Mouse (Mus musculus): Measurements from ENCODE around the gene Leng8. TPM values are rescaled to one million over a fixed set of nuclear protein-coding genes. Genes with fewer than 3 reads are reported as not detected.

The Leng8 gene
- polyA plus RNA-seq, 1 experiment from 2014 or later = 30.8 TPM

DNA sequence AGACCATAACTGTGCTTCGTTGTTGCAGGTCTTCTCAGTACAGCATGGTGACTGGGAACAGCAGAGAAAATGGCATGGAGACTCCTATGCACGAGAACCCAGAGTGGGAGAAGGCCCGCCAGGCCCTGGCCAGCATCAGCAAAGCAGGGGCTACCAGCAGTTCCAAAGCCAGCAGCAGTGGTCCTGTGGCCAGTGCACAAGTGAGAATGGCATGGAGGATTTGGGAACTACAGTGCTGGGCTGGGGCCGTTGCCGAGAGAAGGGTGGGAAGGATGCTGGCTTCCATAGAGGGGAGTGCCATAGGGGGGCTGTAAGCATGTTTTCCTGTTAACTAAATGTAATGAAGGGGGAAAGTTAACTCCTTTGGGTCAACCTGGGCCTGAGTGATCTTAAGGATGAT, 2.6 kb downstream of the Leng8 start:
- Histone ChIP-seq H3K4me3 (replicated peaks; ENCODE audit: low read depth, low read length) (no peak overlapping the region), H3K9me3 (replicated peaks; ENCODE audit: low read length) (no peaks in the 10 kb centered on the region), H3K36me3 (ENCODE audit: insufficient read depth, low read length) (peaks cover 55% of the 10 kb centered on the region), H3K4me2 (ENCODE audit: low read length) (no peak overlapping the region), H3K27me3 (ENCODE audit: insufficient read depth, low read length) (no peaks in the 10 kb centered on the region), H3K9ac (ENCODE audit: low read depth, low read length) (no peak overlapping the region), H3K27ac (no peak overlapping the region), H3K4me1 (replicated peaks; ENCODE audit: insufficient read depth, low read length) (peaks cover 8% of the 10 kb centered on the region)
- DNase-seq (ENCODE audit: low spot score) (no peak), ATAC-seq (replicated peaks; ENCODE audit: low FRiP score, low read depth) (no peak)
- 95% methylated on average over 5 of the region's 5 CpGs for WGBS
- no peak for TF ChIP-seq CTCF (IDR thresholded peaks at IDR 0.05; ENCODE audit: low read depth)

DNA sequence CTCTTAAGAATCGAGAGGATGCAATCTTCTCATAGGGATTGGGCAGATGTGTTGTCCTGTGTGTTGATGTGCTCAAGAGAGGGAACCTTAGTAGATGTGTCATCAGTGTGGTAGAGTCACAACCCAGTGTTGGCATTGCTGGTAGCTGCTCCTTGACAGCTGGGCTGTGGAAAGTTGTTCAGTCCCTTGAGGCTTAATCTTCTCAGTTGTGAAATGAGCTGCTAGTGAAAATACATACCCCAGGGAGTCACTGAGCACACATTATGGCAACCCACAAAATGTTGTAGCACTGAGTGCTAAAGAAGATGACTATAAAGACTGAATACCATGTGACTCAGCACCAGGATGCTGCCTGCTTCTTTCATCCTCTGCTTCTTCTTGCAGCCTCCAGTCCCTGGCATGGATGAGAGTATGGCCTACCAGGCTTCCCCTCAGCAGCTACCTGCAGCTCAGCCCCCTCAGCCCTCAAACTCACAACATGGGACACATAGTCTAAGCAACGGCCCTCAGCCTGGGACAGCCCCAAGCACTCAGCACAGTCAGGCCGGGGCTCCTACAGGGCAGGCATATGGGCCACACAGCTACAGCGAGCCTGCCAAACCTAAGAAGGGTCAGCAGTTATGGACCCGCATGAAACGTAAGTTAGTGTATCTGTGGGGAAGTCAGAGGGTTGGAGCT, 4.9 kb downstream of the Leng8 start:
- no peak for TF ChIP-seq CTCF (IDR thresholded peaks at IDR 0.05; ENCODE audit: low read depth)
- Histone ChIP-seq H3K27me3 (ENCODE audit: insufficient read depth, low read length) (no peaks in the 10 kb centered on the region), H3K27ac (no peak overlapping the region), H3K4me1 (replicated peaks; ENCODE audit: insufficient read depth, low read length) (peaks cover 8% of the 10 kb centered on the region), H3K4me3 (replicated peaks; ENCODE audit: low read depth, low read length) (no peak overlapping the region), H3K9me3 (replicated peaks; ENCODE audit: low read length) (no peaks in the 10 kb centered on the region), H3K4me2 (ENCODE audit: low read length) (no peak overlapping the region), H3K36me3 (ENCODE audit: insufficient read depth, low read length) (peaks cover 77% of the 10 kb centered on the region), H3K9ac (ENCODE audit: low read depth, low read length) (no peak overlapping the region)
- 94% methylated on average over 6 of the region's 6 CpGs for WGBS
- ATAC-seq (replicated peaks; ENCODE audit: low FRiP score, low read depth) = no peak
- no peak for DNase-seq (ENCODE audit: low spot score)

DNA sequence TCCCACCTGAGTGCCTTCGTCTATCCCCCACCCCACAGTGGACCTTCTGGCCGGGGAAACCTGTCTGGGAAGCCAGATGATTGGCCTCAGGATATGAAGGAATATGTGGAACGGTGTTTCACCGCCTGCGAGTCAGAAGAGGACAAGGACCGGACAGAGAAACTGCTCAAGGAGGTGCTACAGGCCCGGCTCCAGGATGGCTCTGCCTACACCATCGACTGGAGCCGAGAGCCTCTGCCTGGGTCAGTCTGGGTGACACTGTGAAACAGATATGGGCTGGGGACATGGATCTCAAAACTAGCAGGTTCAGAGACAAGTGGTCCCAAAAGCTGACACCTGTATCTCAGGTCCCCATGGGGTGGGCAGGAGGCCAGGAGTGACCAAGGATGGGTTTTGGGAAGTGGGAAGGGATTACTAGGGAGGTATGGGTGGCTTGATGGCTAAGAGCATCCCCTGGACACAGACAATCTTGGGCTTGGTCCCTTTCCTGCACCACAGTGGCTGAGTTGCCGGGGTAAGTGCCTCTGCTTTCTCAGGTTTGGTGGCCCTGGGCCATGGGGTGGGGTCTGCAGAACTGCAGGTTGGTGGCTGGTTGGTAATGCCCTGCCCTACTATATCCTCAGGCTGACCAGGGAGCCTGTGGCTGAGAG, 6.1 kb downstream of the Leng8 start:
- Histone ChIP-seq H3K27ac (no peak overlapping the region), H3K4me2 (ENCODE audit: low read length) (no peak overlapping the region), H3K4me3 (replicated peaks; ENCODE audit: low read depth, low read length) (no peak overlapping the region), H3K4me1 (replicated peaks; ENCODE audit: insufficient read depth, low read length) (peaks cover 5% of the 10 kb centered on the region), H3K9me3 (replicated peaks; ENCODE audit: low read length) (no peaks in the 10 kb centered on the region), H3K27me3 (ENCODE audit: insufficient read depth, low read length) (no peaks in the 10 kb centered on the region), H3K36me3 (ENCODE audit: insufficient read depth, low read length) (peaks cover 87% of the 10 kb centered on the region), H3K9ac (ENCODE audit: low read depth, low read length) (no peak overlapping the region)
- DNase-seq (ENCODE audit: low spot score) (no peak), ATAC-seq (replicated peaks; ENCODE audit: low FRiP score, low read depth) (no peak)
- no peak for TF ChIP-seq CTCF (IDR thresholded peaks at IDR 0.05; ENCODE audit: low read depth)
- WGBS = 91% methylated on average over 10 of the region's 10 CpGs

DNA sequence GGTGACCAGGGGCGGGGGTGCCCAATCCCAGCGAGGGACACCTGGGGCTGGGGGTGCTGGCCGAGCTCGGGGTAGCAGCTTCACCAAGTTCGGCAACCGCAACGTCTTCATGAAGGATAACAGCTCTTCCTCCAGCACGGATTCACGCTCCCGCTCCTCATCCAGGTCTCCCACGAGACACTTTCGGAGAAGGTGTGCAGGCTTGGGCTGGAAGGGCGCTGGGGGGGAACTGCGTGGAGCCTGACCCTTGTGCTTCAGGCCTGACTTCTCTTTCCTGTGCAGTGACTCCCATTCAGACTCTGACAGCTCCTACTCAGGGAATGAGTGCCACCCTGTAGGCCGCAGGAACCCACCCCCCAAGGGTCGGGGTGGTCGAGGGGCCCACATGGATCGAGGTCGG, 6.7 kb downstream of the Leng8 start:
- H3K36me3 ChIP-seq (ENCODE audit: insufficient read depth, low read length) = peaks cover 87% of the 10 kb centered on the region
- WGBS = 95% methylated on average over 19 of the region's 19 CpGs
- H3K9me3 ChIP-seq (replicated peaks; ENCODE audit: low read length) = no peaks in the 10 kb centered on the region
- ATAC-seq (replicated peaks; ENCODE audit: low FRiP score, low read depth) = no peak
- no peaks in the 10 kb centered on the region for H3K27me3 ChIP-seq (ENCODE audit: insufficient read depth, low read length)
- H3K4me3 ChIP-seq (replicated peaks; ENCODE audit: low read depth, low read length) = no peak overlapping the region
- no peak for DNase-seq (ENCODE audit: low spot score)
- no peak for TF ChIP-seq CTCF (IDR thresholded peaks at IDR 0.05; ENCODE audit: low read depth)
- H3K27ac ChIP-seq = no peak overlapping the region
- H3K4me1 ChIP-seq (replicated peaks; ENCODE audit: insufficient read depth, low read length) = peaks cover 4% of the 10 kb centered on the region
- H3K9ac ChIP-seq (ENCODE audit: low read depth, low read length) = no peak overlapping the region
- H3K4me2 ChIP-seq (ENCODE audit: low read length) = no peak overlapping the region

DNA sequence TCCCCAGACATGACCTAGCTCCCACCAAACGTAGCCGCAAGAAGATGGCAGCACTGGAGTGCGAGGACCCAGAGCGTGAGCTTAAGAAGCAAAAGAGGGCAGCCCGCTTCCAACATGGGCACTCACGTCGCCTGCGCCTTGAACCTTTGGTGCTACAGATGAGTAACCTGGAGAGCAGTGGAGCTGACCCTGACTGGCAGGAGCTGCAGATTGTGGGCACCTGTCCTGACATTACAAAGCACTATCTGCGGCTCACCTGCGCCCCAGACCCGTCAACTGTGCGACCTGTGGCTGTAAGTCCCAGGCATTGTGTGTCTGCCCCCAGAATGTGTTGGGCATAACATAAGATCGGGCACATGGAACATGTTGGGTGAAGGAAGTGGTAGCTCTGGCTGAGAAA, 7.2 kb downstream of the Leng8 start:
- Histone ChIP-seq H3K4me1 (replicated peaks; ENCODE audit: insufficient read depth, low read length) (peaks cover 9% of the 10 kb centered on the region), H3K4me2 (ENCODE audit: low read length) (no peak overlapping the region), H3K4me3 (replicated peaks; ENCODE audit: low read depth, low read length) (no peak overlapping the region), H3K27me3 (ENCODE audit: insufficient read depth, low read length) (no peaks in the 10 kb centered on the region), H3K9ac (ENCODE audit: low read depth, low read length) (no peak overlapping the region), H3K36me3 (ENCODE audit: insufficient read depth, low read length) (peaks cover 83% of the 10 kb centered on the region), H3K9me3 (replicated peaks; ENCODE audit: low read length) (no peaks in the 10 kb centered on the region), H3K27ac (no peak overlapping the region)
- no peak for TF ChIP-seq CTCF (IDR thresholded peaks at IDR 0.05; ENCODE audit: low read depth)
- ATAC-seq (replicated peaks; ENCODE audit: low FRiP score, low read depth) = no peak
- WGBS = 93% methylated on average over 13 of the region's 13 CpGs
- no peak for DNase-seq (ENCODE audit: low spot score)

DNA sequence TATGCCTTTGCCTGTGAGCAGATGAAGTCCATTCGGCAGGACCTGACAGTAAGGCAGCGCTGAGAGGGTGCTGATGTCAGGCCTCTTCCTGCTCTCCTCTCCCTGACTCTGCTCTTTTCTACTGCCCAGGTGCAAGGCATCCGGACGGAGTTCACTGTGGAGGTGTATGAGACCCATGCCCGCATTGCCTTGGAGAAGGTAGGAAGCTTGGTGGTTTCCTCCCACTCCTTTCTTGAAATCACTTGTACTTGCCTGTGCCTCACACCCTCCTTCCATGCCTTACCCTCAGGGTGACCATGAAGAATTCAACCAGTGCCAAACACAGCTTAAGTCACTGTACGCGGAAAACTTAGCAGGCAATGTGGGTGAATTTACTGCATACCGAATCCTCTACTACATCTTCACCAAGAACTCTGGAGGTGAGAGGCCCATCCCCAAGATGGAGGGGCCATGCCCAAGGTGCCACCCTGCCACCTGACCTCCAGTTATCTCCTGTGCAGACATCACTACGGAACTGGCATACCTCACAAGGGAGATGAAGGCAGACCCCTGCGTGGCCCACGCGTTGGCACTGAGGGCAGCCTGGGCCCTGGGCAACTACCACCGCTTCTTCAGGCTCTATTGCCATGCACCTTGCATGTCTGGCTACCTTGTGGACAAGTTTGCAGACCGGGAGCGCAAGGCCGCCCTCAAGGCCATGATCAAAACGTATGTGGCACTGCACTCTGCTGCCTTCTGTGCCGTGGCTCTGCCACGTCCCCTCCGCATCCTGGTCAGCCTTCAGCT, 8.1 kb downstream of the Leng8 start:
- H3K4me3 ChIP-seq (replicated peaks; ENCODE audit: low read depth, low read length) = no peak overlapping the region
- no peak for TF ChIP-seq CTCF (IDR thresholded peaks at IDR 0.05; ENCODE audit: low read depth)

More for the DNA sequence above, 8.1 kb downstream of the Leng8 start:
- no peaks in the 10 kb centered on the region for H3K9me3 ChIP-seq (replicated peaks; ENCODE audit: low read length)
- WGBS = 93% methylated on average over 20 of the region's 20 CpGs
- DNase-seq (ENCODE audit: low spot score) (no peak), ATAC-seq (replicated peaks; ENCODE audit: low FRiP score, low read depth) (no peak)
- H3K27ac ChIP-seq = no peak overlapping the region
- peaks cover 10% of the 10 kb centered on the region for H3K4me1 ChIP-seq (replicated peaks; ENCODE audit: insufficient read depth, low read length)
- H3K4me2 ChIP-seq (ENCODE audit: low read length) = no peak overlapping the region
- H3K27me3 ChIP-seq (ENCODE audit: insufficient read depth, low read length) = no peaks in the 10 kb centered on the region
- peaks cover 74% of the 10 kb centered on the region for H3K36me3 ChIP-seq (ENCODE audit: insufficient read depth, low read length)
- no peak overlapping the region for H3K9ac ChIP-seq (ENCODE audit: low read depth, low read length)
